Mouse (Mus musculus) MEL (cell line): ENCODE measurements around the gene Creb3. TPM values are rescaled to one million over a fixed set of nuclear protein-coding genes. Genes with fewer than 3 reads are reported as not detected.

Experiments
- DNase-seq: peaks from one replicate; pipeline ENCODE4 v3.0.0; 2011; ENCODE audit warnings: low read depth, low spot score
- H3K27ac ChIP-seq: 2 replicates; pipeline ENCODE4 v1.5.1; 2012; ENCODE audit warnings: low read depth, mild to moderate bottlenecking, control low read depth, low read length, moderate library complexity; ENCODE audit not compliant: control insufficient read depth
- H3K27me3 ChIP-seq, 2 experiments: fragments of 150-350 bp in 1 of 2; sonication (generic) in 1 of 2; 2 replicates each; pipeline ENCODE4 v1.6.1; 2012; ENCODE audit warnings: low read length in 2 of 2, mild to moderate bottlenecking in 2 of 2, improper control_type of control experiment in 1 of 2, moderate library complexity in 1 of 2; ENCODE audit not compliant: insufficient read depth in 2 of 2, control insufficient read depth in 1 of 2
- H3K36me3 ChIP-seq, 2 experiments: 2 replicates each; pipeline ENCODE4 v1.6.1; 2012 to 2014; ENCODE audit warnings: low read length in 2 of 2, improper control_type of control experiment in 1 of 2, inconsistent platforms in 1 of 2, mild to moderate bottlenecking in 1 of 2; ENCODE audit not compliant: insufficient read depth in 2 of 2, control insufficient read depth in 1 of 2
- H3K4me1 ChIP-seq, 2 experiments: fragments of 150-350 bp in 1 of 2; sonication (generic) in 1 of 2; 2 replicates each; pipeline ENCODE4 v1.6.1; 2012; ENCODE audit warnings: low read length in 2 of 2, improper control_type of control experiment in 1 of 2, mild to moderate bottlenecking in 1 of 2; ENCODE audit not compliant: insufficient read depth in 2 of 2, control insufficient read depth in 1 of 2
- H3K4me3 ChIP-seq, 2 experiments: fragments of 150-350 bp in 1 of 2; sonication (generic) in 1 of 2; 2 replicates each; pipeline ENCODE4 v1.5.1; 2012; ENCODE audit warnings: low read depth in 2 of 2, low read length in 2 of 2, mild to moderate bottlenecking in 2 of 2, moderate library complexity in 2 of 2, control low read depth in 1 of 2, improper control_type of control experiment in 1 of 2; ENCODE audit not compliant: control insufficient read depth in 1 of 2, insufficient read depth in 1 of 2
- H3K79me2 ChIP-seq: 2 replicates; pipeline ENCODE4 v1.6.1; 2012; ENCODE audit warnings: mild to moderate bottlenecking, low read length, moderate library complexity; ENCODE audit not compliant: control insufficient read depth, poor library complexity, insufficient read depth
- H3K9ac ChIP-seq: 2 replicates; pipeline ENCODE4 v1.6.1; 2012; ENCODE audit warnings: low read depth, mild to moderate bottlenecking, control low read depth, low read length, moderate library complexity; ENCODE audit not compliant: control insufficient read depth, poor library complexity, severe bottlenecking
- H3K9me3 ChIP-seq: fragments of 150-350 bp; sonication (generic); replicated peaks from 2 replicates; pipeline ENCODE4 v1.6.1; 2012; ENCODE audit warnings: mild to moderate bottlenecking, low read length, improper control_type of control experiment, moderate library complexity; ENCODE audit not compliant: insufficient read depth
- CHD1 ChIP-seq: IDR thresholded peaks from 2 replicates; pipeline ENCODE4 v1.6.1; 2012; ENCODE audit warnings: low read depth, mild to moderate bottlenecking, inconsistent platforms, low read length, improper control_type of control experiment
- CHD2 ChIP-seq: IDR thresholded peaks from 2 replicates; pipeline ENCODE4 v1.6.1; 2011; ENCODE audit warnings: low read length, improper control_type of control experiment
- CTCF ChIP-seq, 3 experiments: IDR thresholded peaks in 2 of 3; conservative IDR thresholded peaks in 1 of 3; 2 replicates each; pipeline ENCODE4 v1.5.1; 2011 to 2012; ENCODE audit warnings: low read length in 3 of 3, low read depth in 2 of 3, mild to moderate bottlenecking in 2 of 3, improper control_type of control experiment in 1 of 3, inconsistent platforms in 1 of 3, mixed read lengths in 1 of 3, moderate library complexity in 1 of 3; ENCODE audit not compliant: control insufficient read depth in 1 of 3, insufficient read depth in 1 of 3, poor library complexity in 1 of 3, severe bottlenecking in 1 of 3
- EP300 ChIP-seq, 2 experiments: IDR thresholded peaks; 2 replicates each; pipeline ENCODE4 v1.6.1; 2011; ENCODE audit warnings: improper control_type of control experiment in 2 of 2, low read length in 2 of 2, low read depth in 1 of 2, mild to moderate bottlenecking in 1 of 2
- ETS1 ChIP-seq: IDR thresholded peaks from 2 replicates; pipeline ENCODE4 v1.6.1; 2012; ENCODE audit warnings: low read depth, mild to moderate bottlenecking, inconsistent platforms, low read length, improper control_type of control experiment, moderate library complexity
- GATA1 ChIP-seq: IDR thresholded peaks from 2 replicates; pipeline ENCODE4 v1.6.1; 2011; ENCODE audit warnings: low read depth, low read length, improper control_type of control experiment
- JUND ChIP-seq: IDR thresholded peaks from 2 replicates; pipeline ENCODE4 v1.6.1; 2011; ENCODE audit warnings: low read depth, mild to moderate bottlenecking, improper control_type of control experiment, low read length
- KAT2A ChIP-seq: conservative IDR thresholded peaks from 2 replicates; pipeline ENCODE4 v1.6.1; 2012; ENCODE audit warnings: low read depth, low read length, improper control_type of control experiment, inconsistent platforms
- MAFK ChIP-seq: IDR thresholded peaks from 2 replicates; pipeline ENCODE4 v1.6.1; 2011; ENCODE audit warnings: low read depth, mild to moderate bottlenecking, low read length, improper control_type of control experiment, borderline replicate concordance
- MAX ChIP-seq: IDR thresholded peaks from 2 replicates; pipeline ENCODE4 v1.6.1; 2011; ENCODE audit warnings: low read length, improper control_type of control experiment
- MAZ ChIP-seq: IDR thresholded peaks from 2 replicates; pipeline ENCODE4 v1.6.1; 2012; ENCODE audit warnings: low read depth, mild to moderate bottlenecking, inconsistent platforms, low read length, improper control_type of control experiment
- MYC ChIP-seq: IDR thresholded peaks from 2 replicates; pipeline ENCODE4 v1.6.1; 2011; ENCODE audit warnings: low read depth, mild to moderate bottlenecking, low read length, improper control_type of control experiment, moderate library complexity
- NELFE ChIP-seq: IDR thresholded peaks from 2 replicates; pipeline ENCODE4 v1.6.1; 2011; ENCODE audit warnings: low read depth, low read length, improper control_type of control experiment
- POLR2AphosphoS2 ChIP-seq: IDR thresholded peaks from 2 replicates; pipeline ENCODE4 v1.6.1; 2011; ENCODE audit warnings: low read length, improper control_type of control experiment
- RAD21 ChIP-seq: IDR thresholded peaks from 2 replicates; pipeline ENCODE4 v1.6.1; 2011; ENCODE audit warnings: mild to moderate bottlenecking, low read depth, low read length, improper control_type of control experiment
- SIN3A ChIP-seq: IDR thresholded peaks from 2 replicates; pipeline ENCODE4 v1.6.1; 2012; ENCODE audit warnings: low read length, improper control_type of control experiment, inconsistent platforms
- TAL1 ChIP-seq: IDR thresholded peaks from 2 replicates; pipeline ENCODE4 v1.6.1; 2012; ENCODE audit warnings: mild to moderate bottlenecking, inconsistent platforms, low read length, moderate library complexity, mixed read lengths
- TCF12 ChIP-seq: IDR thresholded peaks from 2 replicates; pipeline ENCODE4 v1.6.1; 2014; ENCODE audit warnings: low read depth, mild to moderate bottlenecking, inconsistent platforms, low read length, improper control_type of control experiment, moderate library complexity
- USF1 ChIP-seq: IDR thresholded peaks from 2 replicates; pipeline ENCODE4 v1.6.1; 2014; ENCODE audit warnings: low read depth, mild to moderate bottlenecking, inconsistent platforms, low read length, improper control_type of control experiment, moderate library complexity
- USF2 ChIP-seq, 2 experiments: IDR thresholded peaks; 2 replicates each; pipeline ENCODE4 v1.6.1; 2011 to 2012; ENCODE audit warnings: improper control_type of control experiment in 2 of 2, low read length in 2 of 2, borderline replicate concordance in 1 of 2, inconsistent platforms in 1 of 2, low read depth in 1 of 2, mild to moderate bottlenecking in 1 of 2; ENCODE audit not compliant: insufficient read depth in 1 of 2
- ZKSCAN1 ChIP-seq: IDR thresholded peaks from 2 replicates; pipeline ENCODE4 v1.6.1; 2012; ENCODE audit warnings: low read depth, mild to moderate bottlenecking, inconsistent platforms, low read length, improper control_type of control experiment, moderate library complexity
- ZMIZ1 ChIP-seq: IDR thresholded peaks from 2 replicates; pipeline ENCODE4 v1.6.1; 2012; ENCODE audit warnings: low read depth, mild to moderate bottlenecking, inconsistent platforms, low read length, improper control_type of control experiment, moderate library complexity
- ZNF384 ChIP-seq: IDR thresholded peaks from 2 replicates; pipeline ENCODE4 v1.6.1; 2012; ENCODE audit warnings: low read depth, mild to moderate bottlenecking, inconsistent platforms, low read length, improper control_type of control experiment
- polyA plus RNA-seq, 2 experiments: library from polyadenylated mRNA; stranded (reverse) in 1 of 2; unstranded in 1 of 2; fragments of >175 nt in 1 of 2; fragments of >200 nt in 1 of 2; gene quantifications; 2 replicates each; pipeline versions ENCODE4 v1.2.1 to v1.2.4; 2012; ENCODE audit warnings: low replicate concordance in 2 of 2, low read depth in 1 of 2; ENCODE audit not compliant: insufficient read length in 2 of 2, insufficient read depth in 1 of 2, missing spikeins in 1 of 2
- total RNA-seq: library from RNA; depleted of rRNA; stranded (reverse); fragments of 300-350 nt; gene quantifications from 2 replicates; pipeline ENCODE4 v1.2.3, GENCODE M21; 2012

Creb3 gene
- total and polyA plus RNA-seq, 3 experiments: 17.1 to 21.3 TPM; not detected in 1

- no peak for TF ChIP-seq MYC
- TF ChIP-seq USF2 (IDR thresholded peaks at IDR 0.05; ENCODE audit: borderline replicate concordance in 1 of 2, insufficient read depth in 1 of 2, low read depth in 1 of 2, low read length in 2 of 2): no peak
- TF ChIP-seq KAT2A: no peak
- TF ChIP-seq ZKSCAN1: no peak
- TF ChIP-seq EP300 (IDR thresholded peaks at IDR 0.05; ENCODE audit: low read depth in 1 of 2, low read length in 2 of 2): no peak
- no peak for TF ChIP-seq ETS1
- DNase-seq: no peak
- peaks cover 4 to 8% of the 10 kb centered on the region in 2 experiments; a peak in 3 of 4 replicates for H3K4me1 ChIP-seq
- no peak overlapping the region for H3K4me3 ChIP-seq
- H3K27me3 ChIP-seq: no peaks in the 10 kb centered on the region
- peaks cover 0 to 3% of the 10 kb centered on the region in 2 experiments; a peak in 1 of 4 replicates for H3K36me3 ChIP-seq
- H3K9me3 ChIP-seq: no peaks in the 10 kb centered on the region
- no peak overlapping the region for H3K27ac ChIP-seq
- H3K79me2 ChIP-seq: peaks cover 12% of the 10 kb centered on the region
- no peak overlapping the region for H3K9ac ChIP-seq
These were observed 20.1 kb downstream of the Creb3 start for GRCm38 (mm10) chr4:43582241-43582640.

- no peaks in the 10 kb centered on the region for H3K9me3 ChIP-seq
- H3K9ac ChIP-seq: no peak overlapping the region
- TF ChIP-seq TAL1 (no peak), ZNF384 (no peak), TCF12 (no peak), MAX (no peak), EP300 (IDR thresholded peaks at IDR 0.05; ENCODE audit: low read depth in 1 of 2, low read length in 2 of 2) (no peak), MAFK (no peak)
- no peak for DNase-seq
- H3K4me1 ChIP-seq: peaks cover 2 to 17% of the 10 kb centered on the region in 2 experiments; a peak in 3 of 4 replicates
- peaks cover 6% of the 10 kb centered on the region for H3K79me2 ChIP-seq
- no peak overlapping the region for H3K27ac ChIP-seq
- H3K4me3 ChIP-seq: no peak overlapping the region
- H3K27me3 ChIP-seq: no peaks in the 10 kb centered on the region
- H3K36me3 ChIP-seq: peaks cover 0 to 9% of the 10 kb centered on the region in 2 experiments; a peak in 2 of 4 replicates
These were observed 21.3 kb downstream of the Creb3 start for GRCm38 (mm10) chr4:43583421-43583820.

DNA sequence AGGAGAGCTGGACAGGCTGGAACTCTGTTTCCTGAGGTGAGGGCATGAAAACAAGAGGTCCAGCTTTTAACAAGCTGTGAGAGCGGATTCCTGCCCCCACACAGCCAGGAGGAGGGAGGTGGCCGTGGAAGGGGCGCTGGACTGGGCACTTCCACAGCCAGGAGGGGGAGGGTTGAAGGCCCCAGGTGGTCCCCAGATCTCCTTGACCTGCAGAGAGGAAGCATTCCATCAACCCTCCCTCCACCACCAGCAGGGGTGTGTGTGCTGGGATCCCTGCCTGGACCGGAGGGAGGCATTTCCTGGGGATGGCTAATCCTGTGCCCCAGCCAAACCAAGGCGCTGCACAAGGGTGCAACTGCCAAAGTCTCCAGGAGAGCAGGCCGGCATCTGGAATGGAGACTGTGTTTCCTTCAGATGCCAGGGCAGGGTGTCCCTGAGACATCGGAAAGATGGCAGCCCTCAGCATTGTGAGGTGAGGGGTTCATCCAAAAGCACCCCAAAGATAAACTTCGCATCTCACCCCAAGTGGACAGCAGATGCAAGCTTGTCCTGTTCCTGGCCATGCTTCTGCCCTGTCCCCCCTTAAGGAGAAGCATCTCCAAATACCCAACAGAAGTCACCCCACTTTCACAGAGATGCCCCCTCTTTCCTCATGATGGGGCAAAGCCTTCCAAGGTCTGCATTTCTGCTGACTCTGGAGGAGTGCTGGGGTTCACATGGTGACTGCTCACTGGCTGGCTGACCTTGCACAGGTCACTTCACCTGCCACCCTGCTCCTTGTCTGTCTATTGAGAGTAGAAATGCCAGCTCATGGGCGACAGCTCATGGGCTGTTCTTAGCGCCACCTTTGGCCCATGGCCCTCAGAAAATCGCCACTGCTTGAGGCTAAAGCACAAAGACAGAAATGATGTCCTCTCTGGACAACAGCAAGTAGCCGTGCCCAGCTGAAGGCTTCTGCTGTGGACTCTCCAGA lies 22.6 kb downstream of the Creb3 start, which contains the start of gene Msmp:
TSS of gene Msmp (minus strand) at position 51 of the 973 bp plus-strand sequence.
- no peak within 1 kb of the TSS for H3K4me3 ChIP-seq
- TF ChIP-seq MAZ (no peak), MAX (no peak), CTCF (IDR thresholded peaks at IDR 0.05 in 2 of 3, conservative IDR thresholded peaks at IDR 0.05 in 1 of 3; ENCODE audit: control insufficient read depth in 1 of 3, insufficient read depth in 1 of 3, low read depth in 2 of 3, low read length in 3 of 3, poor library complexity in 1 of 3, severe bottlenecking in 1 of 3) (no peak), ZMIZ1 (no peak), ETS1 (no peak), GATA1 (no peak), USF1 (no peak), POLR2AphosphoS2 (no peak), NELFE (no peak), ZNF384 (no peak), CHD2 (no peak), RAD21 (no peak), KAT2A (no peak), CHD1 (no peak), JUND (no peak), USF2 (IDR thresholded peaks at IDR 0.05; ENCODE audit: borderline replicate concordance in 1 of 2, insufficient read depth in 1 of 2, low read depth in 1 of 2, low read length in 2 of 2) (no peak), MAFK (no peak), SIN3A (no peak), EP300 (IDR thresholded peaks at IDR 0.05; ENCODE audit: low read depth in 1 of 2, low read length in 2 of 2) (no peak)

More for the DNA sequence above, 22.6 kb downstream of the Creb3 start, which contains the start of gene Msmp:
- Histone ChIP-seq H3K27ac (no peak within 1 kb of the TSS), H3K79me2 (no peaks in the 10 kb centered on the region; the same call in 1 of the 2 replicates), H3K27me3 (no peaks in the 10 kb centered on the region), H3K9me3 (no peaks in the 10 kb centered on the region), H3K36me3 (peaks cover 0 to 8% of the 10 kb centered on the region in 2 experiments; a peak in 2 of 4 replicates), H3K4me1 (peaks cover 0 to 15% of the 10 kb centered on the region in 2 experiments; a peak in 3 of 4 replicates), H3K9ac (no peak within 1 kb of the TSS)
- DNase-seq: no peak
